Mouse (Mus musculus) midbrain, embryonic 16.5 days (tissue): ENCODE measurements around the gene Kcnh6. TPM values are rescaled to one million over a fixed set of nuclear protein-coding genes. Genes with fewer than 3 reads are reported as not detected.
A peak's percentile ranks its signal among the peaks of the same experiment; 100 is the strongest.
"Not testable (repeated sequence)": the region's sequence is repeated elsewhere in the genome, so short reads cannot be mapped to it uniquely, and the experiment has no call there.

Source experiments
- ATAC-seq: fragments of 200-750 bp; cut with Nextera tagmentation; 2 replicates; pipeline ENCODE4 v1.8.0; 2017; ENCODE audit warnings: moderate TSS enrichment
- H3K27ac ChIP-seq: fragments of 300-500 bp; sonication (generic); 2 replicates; pipeline ENCODE4 v1.5.1; 2014; ENCODE audit warnings: mild to moderate bottlenecking, low read length, mixed read lengths
- H3K27me3 ChIP-seq: fragments of 300-500 bp; sonication (generic); 2 replicates; pipeline ENCODE4 v1.6.1; 2014; ENCODE audit warnings: low read depth, low read length, mixed read lengths; ENCODE audit not compliant: control insufficient read depth, insufficient read depth
- H3K36me3 ChIP-seq: fragments of 300-500 bp; sonication (generic); 2 replicates; pipeline ENCODE4 v1.6.1; 2014; ENCODE audit warnings: mild to moderate bottlenecking, low read length, moderate library complexity, mixed read lengths; ENCODE audit not compliant: control insufficient read depth, insufficient read depth
- H3K4me1 ChIP-seq: fragments of 300-500 bp; sonication (generic); 2 replicates; pipeline ENCODE4 v1.6.1; 2014; ENCODE audit warnings: mild to moderate bottlenecking, low read length, mixed read lengths; ENCODE audit not compliant: control insufficient read depth, insufficient read depth
- H3K4me2 ChIP-seq: fragments of 300-500 bp; sonication (generic); 2 replicates; pipeline ENCODE4 v1.6.1; 2014; ENCODE audit warnings: mild to moderate bottlenecking, low read length, mixed read lengths
- H3K4me3 ChIP-seq: fragments of 300-500 bp; sonication (generic); 2 replicates; pipeline ENCODE4 v1.5.1; 2014; ENCODE audit warnings: low read depth, mild to moderate bottlenecking, low read length, moderate library complexity, mixed read lengths
- H3K9ac ChIP-seq: fragments of 300-500 bp; sonication (generic); 2 replicates; pipeline ENCODE4 v1.6.1; 2014; ENCODE audit warnings: low read depth, low read length, mixed read lengths
- H3K9me3 ChIP-seq: fragments of 300-500 bp; sonication (generic); replicated peaks from 2 replicates; pipeline ENCODE4 v1.6.1; 2014; ENCODE audit warnings: mild to moderate bottlenecking, low read length, mixed read lengths; ENCODE audit not compliant: control insufficient read depth, poor library complexity, severe bottlenecking
- WGBS: fragments of 180-500 bp; shearing (Covaris S2); extraction: QIAGEN DNeasy Blood & Tissue Kit; methylation state at CpG from one replicate; pipeline ENCODE4 v1.1.7; 2014; 5-methylcytosine and 5-hydroxymethylcytosine counted together
- polyA plus RNA-seq: library from polyadenylated mRNA; unstranded; fragments of >200 nt; fragmentation: Nextera tagmentation; extraction: Ambion mirVana; gene quantifications from 2 replicates; pipeline ENCODE4 v1.2.1, GENCODE M21; 2015

The Kcnh6 gene
- polyA plus RNA-seq, 1 experiment from 2014 or later = 2.2 TPM

DNA sequence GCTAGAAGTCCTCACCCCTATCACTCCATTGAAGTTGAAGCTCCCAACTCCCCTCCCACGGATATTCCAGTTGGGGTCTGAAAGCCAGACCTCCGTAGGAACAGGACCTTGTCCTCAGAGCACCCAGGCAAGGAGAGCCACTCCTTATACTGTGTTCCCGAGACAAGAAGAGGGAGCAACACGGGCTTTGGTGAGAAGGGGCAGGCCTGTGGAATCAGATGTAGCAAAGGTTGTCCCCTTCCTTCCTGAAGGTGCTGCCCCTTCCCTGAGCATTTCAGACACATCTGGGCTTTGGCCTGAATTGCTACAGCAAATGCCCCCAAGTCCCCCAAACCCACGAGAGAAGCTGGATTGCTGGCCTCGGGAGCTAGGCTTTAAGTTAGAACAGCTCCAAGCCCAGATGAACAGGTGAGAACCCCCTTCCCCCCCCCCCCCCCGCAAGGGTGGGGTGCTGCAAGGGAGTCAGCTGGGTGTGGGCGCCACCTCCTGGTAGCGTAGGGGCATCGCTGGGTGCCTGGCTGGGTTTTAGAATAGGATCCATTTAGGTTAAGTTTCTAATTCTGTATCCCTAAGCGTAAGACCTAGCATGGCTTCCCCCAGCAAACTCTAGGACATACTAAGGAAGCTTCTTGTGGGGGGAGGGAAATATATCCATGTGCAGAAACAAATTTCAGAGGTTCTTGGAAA, 18.7 kb downstream of the Kcnh6 start:
- Histone ChIP-seq H3K36me3 (no peaks in the 10 kb centered on the region), H3K27ac (no peak overlapping the region), H3K9me3 (no peaks in the 10 kb centered on the region), H3K27me3 (no peaks in the 10 kb centered on the region), H3K4me2 (no peak overlapping the region), H3K4me3 (no peak overlapping the region), H3K9ac (no peak overlapping the region), H3K4me1 (no peaks in the 10 kb centered on the region)
- peak; percentile 8; the same call in 1 of the 2 replicates for ATAC-seq
- WGBS = 46% methylated on average over 10 of the region's 11 CpGs

DNA sequence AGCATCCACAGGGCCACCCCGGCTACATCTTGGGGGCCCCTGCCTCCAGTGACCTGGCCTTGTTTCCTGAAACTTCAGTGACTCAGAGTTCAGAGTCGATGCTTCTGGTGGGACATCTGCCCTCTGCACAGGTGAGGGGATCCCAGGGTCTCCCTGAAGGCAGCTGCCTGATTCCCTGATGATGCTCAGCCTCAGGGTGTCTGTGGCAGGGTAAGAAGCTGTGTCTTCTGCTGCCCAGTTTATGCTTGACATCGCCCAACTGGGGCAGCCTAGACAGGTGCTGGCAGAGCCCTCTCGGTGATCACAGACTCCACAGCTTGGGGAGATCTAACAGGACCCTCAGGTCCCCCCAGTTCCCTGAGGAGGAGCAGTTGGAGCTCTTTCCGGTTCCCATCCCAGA, 19.7 kb downstream of the Kcnh6 start:
- WGBS = 97% methylated on average over 5 of the region's 5 CpGs
- Histone ChIP-seq H3K9ac (no peak overlapping the region), H3K27ac (no peak overlapping the region), H3K4me2 (no peak overlapping the region), H3K9me3 (no peaks in the 10 kb centered on the region), H3K36me3 (no peaks in the 10 kb centered on the region), H3K4me1 (no peaks in the 10 kb centered on the region), H3K27me3 (no peaks in the 10 kb centered on the region), H3K4me3 (no peak overlapping the region)
- ATAC-seq = 0 out of 2 replicates have a peak, but pooled peaks have one; percentile 32

DNA sequence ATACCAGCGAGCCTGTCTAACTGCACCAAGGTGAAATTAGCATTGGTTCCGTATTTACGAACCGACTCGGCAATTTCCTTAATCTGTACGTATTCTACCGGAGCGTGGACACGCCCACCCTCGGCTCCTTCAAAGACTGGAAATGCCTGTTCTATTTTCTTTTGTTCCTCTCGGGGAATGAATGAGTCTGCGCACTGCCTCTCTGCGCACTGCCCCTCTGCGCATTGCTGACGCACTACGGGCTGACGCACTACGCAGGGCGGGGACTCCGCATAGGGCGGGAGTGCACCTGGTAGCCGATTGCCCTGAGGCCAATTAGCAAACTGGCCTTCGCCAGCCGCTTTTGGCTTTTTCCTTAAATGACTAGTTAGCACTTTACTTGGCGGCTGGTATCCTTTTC, 24.1 kb downstream of the Kcnh6 start:
- peak overlapping the region; percentile 27 for H3K4me3 ChIP-seq
- 23% methylated on average over 4 of the region's 25 CpGs for WGBS
- ATAC-seq, H3K36me3 ChIP-seq, H3K4me1 ChIP-seq, H3K9me3 ChIP-seq, H3K27me3 ChIP-seq: not testable (repeated sequence)
- H3K9ac ChIP-seq = peak overlapping the region; percentile 7; the same call in 1 of the 2 replicates
- peak overlapping the region; percentile 14; the same call in 1 of the 2 replicates for H3K4me2 ChIP-seq
- H3K27ac ChIP-seq = peak overlapping the region; percentile 66

DNA sequence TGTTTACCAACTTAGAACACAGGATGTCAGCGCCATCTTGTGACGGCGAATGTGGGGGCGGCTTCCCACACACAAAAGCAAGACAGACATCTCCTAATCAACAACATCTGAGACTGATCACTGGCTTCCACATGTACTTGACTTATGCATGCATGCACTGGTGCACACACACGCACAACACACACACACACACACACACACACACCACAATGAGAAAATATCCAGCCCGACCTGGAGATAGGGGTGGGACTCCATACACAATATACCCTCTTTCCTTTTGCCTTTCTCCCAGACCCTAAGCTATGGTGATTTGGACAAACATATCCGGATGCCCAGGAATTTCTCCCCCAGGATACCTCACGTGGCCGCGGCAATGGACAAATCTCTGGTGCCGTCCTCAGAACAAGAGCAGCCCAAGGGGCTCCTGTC, 25.6 kb downstream of the Kcnh6 start:
- peak overlapping the region; percentile 43 for H3K4me2 ChIP-seq
- no peak for ATAC-seq
- no peaks in the 10 kb centered on the region for H3K36me3 ChIP-seq
- H3K9me3 ChIP-seq = no peaks in the 10 kb centered on the region
- peak overlapping the region; percentile 50 for H3K9ac ChIP-seq
- H3K4me3 ChIP-seq = no peak overlapping the region
- peaks cover 14% of the 10 kb centered on the region for H3K4me1 ChIP-seq
- WGBS = 37% methylated on average over 11 of the region's 11 CpGs
- no peaks in the 10 kb centered on the region for H3K27me3 ChIP-seq
- peak overlapping the region; percentile 73 for H3K27ac ChIP-seq

DNA sequence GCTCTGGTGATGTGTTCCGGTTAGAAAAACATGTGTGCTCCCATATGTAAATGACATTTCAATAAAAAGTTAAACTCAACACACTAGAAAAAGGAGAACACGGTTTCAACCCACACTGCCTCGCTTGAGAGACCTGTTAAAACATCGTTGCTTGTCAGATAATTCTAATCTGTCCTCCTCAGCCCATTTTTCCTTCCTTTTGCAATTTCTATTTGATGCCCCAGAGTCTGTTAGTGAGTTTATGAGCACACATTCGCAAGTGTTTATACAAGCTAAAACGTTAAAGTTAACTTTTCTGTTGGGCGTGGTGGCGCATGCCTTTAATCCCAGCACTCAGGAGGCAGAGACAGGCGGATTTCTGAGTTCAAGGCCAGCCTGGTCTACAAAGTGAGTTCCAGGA, 27.1 kb downstream of the Kcnh6 start:
- ATAC-seq = no peak
- WGBS = 90% methylated on average over 9 of the region's 9 CpGs

DNA sequence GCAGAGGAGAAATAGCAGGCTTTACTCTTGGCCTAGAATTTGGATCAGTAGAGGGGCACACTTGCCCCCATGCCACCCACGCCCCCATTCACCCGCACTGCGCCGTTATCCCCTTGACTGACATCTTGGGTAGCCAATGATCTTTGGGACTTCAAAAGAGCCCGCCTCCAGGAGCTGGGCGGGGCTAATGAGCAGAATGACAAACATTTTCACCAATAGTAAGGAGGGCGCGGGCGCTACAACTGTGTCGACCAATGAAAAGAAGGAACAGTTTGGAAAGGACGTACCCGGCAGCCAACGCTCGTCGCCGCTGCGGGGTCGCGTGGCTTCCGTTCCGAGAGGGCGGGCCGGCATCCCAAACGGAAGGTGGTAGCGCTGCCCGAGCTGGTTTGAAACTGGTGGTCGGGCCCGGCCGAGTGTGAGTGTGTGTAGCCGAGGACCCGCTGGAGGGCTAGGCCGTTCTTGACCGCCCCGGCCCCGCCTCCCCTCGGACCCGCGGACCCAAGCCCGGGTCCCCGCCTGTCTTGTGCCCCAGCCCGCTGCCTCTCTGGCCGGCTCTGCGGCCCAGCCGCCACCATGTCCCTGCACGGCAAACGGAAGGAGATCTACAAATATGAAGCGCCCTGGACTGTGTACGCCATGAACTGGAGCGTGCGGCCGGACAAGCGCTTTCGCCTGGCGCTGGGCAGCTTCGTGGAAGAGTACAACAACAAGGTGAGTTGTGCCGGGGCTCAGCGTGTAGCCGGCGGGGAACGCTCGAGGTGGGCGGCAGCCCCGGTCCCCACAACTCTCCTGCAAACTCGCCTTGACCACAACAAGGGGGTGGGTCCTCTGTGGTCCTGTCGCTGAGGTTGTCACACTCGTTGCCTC, 28.9 kb downstream of the Kcnh6 start, which contains the start of gene Dcaf7:
Dcaf7 (plus strand) TSS at position 325 of the 870 bp plus-strand sequence.
- H3K4me3 ChIP-seq = peak within 1 kb of the TSS; percentile 84
- H3K9me3 ChIP-seq = no peaks in the 10 kb centered on the region
- no peaks in the 10 kb centered on the region for H3K36me3 ChIP-seq
- WGBS = under 1% methylated on average over 58 of the region's 66 CpGs
- no peaks in the 10 kb centered on the region for H3K27me3 ChIP-seq
- peak within 1 kb of the TSS; percentile 87 for H3K9ac ChIP-seq
- H3K27ac ChIP-seq = peak within 1 kb of the TSS; percentile 96
- peak; percentile 98 for ATAC-seq
- peak within 1 kb of the TSS; percentile 76 for H3K4me2 ChIP-seq
- peaks cover 33% of the 10 kb centered on the region for H3K4me1 ChIP-seq

More for the DNA sequence above, 27.1 kb downstream of the Kcnh6 start:
- peaks cover 27% of the 10 kb centered on the region for H3K4me1 ChIP-seq
- H3K36me3 ChIP-seq = no peaks in the 10 kb centered on the region
- H3K9me3 ChIP-seq = no peaks in the 10 kb centered on the region
- H3K9ac ChIP-seq = no peak overlapping the region
- H3K27me3 ChIP-seq = no peaks in the 10 kb centered on the region
- H3K4me3 ChIP-seq = no peak overlapping the region
- no peak overlapping the region for H3K27ac ChIP-seq
- no peak overlapping the region for H3K4me2 ChIP-seq

DNA sequence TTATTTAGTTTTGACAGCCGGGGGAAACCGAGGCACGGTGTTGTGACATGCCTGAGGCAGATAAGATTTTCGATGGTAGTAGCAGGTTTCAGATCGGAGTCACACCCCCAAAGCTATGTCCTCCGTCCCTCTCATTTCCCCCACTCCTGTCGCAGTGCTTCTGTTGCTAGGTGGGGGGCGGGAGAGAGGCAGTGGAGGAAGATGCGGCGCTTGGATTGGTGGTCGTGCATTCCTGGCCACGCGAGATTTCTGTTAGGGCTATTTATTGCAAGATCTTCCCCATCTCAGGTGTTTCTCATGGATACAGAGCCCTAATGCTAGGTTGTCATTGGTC, 29.5 kb downstream of the Kcnh6 start:
- Histone ChIP-seq H3K4me1 (peaks cover 33% of the 10 kb centered on the region), H3K4me2 (peak overlapping the region; percentile 76), H3K4me3 (peak overlapping the region; percentile 84), H3K36me3 (no peaks in the 10 kb centered on the region), H3K27ac (peak overlapping the region; percentile 96), H3K9me3 (no peaks in the 10 kb centered on the region), H3K9ac (peak overlapping the region; percentile 87), H3K27me3 (no peaks in the 10 kb centered on the region)
- ATAC-seq = peak; percentile 67
- 0% methylated on average over 13 of the region's 13 CpGs for WGBS

DNA sequence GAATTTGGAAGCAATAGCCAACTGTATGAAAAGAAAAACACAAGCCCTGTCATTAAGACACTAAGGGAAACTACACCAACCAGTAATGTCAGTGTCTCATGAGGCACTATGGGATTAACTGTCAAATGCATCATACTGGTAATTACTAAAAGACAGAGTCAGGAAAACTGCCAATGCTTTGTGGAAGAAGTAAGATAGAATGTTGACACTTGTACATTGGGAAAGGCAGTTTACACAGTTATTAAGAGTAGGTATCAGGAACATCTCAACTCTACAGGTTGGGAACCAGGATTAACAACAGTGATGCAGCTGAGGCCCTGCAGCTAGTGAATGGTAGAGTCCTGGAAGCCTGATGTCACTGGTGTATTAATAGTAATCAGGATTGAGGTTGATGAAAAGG, 36.4 kb downstream of the Kcnh6 start:
- Histone ChIP-seq H3K27ac (no peak overlapping the region), H3K4me3 (no peak overlapping the region), H3K9me3 (no peaks in the 10 kb centered on the region), H3K4me2 (no peak overlapping the region), H3K36me3 (peaks cover 12% of the 10 kb centered on the region; the same call in 1 of the 2 replicates), H3K27me3 (no peaks in the 10 kb centered on the region), H3K4me1 (peaks cover 11% of the 10 kb centered on the region), H3K9ac (no peak overlapping the region)
- no peak for ATAC-seq

DNA sequence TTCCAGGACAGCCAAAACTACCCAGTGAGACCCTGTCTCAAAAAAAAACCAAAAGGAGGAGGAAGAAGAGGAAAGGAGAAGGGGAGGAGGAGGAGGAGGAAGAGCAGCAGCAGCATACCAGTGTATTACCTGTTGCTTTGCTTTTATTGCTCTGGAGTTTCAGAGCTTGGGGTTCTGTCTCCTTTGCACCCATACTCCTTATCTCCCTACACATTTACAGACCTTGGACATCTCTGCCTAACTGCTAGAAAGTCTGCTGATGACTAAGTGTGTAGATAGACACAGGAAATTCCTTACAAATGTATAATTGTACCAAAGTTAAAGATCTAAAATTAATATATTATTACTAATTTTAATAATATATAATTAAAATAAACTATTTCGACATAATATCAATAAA, 37.3 kb downstream of the Kcnh6 start:
- Histone ChIP-seq H3K4me1 (peaks cover 5% of the 10 kb centered on the region; the same call in 1 of the 2 replicates), H3K9me3 (no peaks in the 10 kb centered on the region), H3K36me3 (peaks cover 12% of the 10 kb centered on the region; the same call in 1 of the 2 replicates), H3K27me3 (no peaks in the 10 kb centered on the region), H3K9ac (no peak overlapping the region), H3K4me2 (no peak overlapping the region), H3K4me3 (no peak overlapping the region), H3K27ac (no peak overlapping the region)
- 93% methylated on average over 1 of the region's 1 CpGs for WGBS
- no peak for ATAC-seq
